Mouse (Mus musculus) right cerebral cortex, adult 2 months (tissue): Measurements from ENCODE around the gene Dhx8.

ENCODE experiments used
- DNase-seq, 2 experiments: peaks; one replicate each; pipeline ENCODE4 v3.0.0; 2021 to 2022; ENCODE audit warnings: low spot score in 2 of 2

Dhx8 gene

DNA sequence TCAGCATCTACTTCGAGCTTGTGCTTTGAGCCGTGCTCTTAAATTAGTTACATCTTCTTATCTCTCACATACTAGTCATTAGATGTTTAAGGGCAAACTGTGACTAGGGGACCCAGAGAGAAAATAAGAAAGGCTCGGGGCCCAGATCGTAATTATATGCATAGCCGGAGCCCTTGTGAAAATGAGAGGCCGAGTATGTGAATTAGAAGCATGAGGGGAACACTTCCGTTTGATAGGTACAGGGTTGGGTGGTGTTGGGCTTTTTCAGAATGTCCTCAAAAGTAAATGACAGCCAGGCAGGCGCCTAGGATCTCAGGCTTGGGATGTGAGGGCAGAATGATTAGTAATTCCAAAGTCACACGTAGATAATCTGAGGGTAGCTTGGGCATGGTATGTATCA, 877 bp downstream of the Dhx8 start:
- DNase-seq, result no peak

DNA sequence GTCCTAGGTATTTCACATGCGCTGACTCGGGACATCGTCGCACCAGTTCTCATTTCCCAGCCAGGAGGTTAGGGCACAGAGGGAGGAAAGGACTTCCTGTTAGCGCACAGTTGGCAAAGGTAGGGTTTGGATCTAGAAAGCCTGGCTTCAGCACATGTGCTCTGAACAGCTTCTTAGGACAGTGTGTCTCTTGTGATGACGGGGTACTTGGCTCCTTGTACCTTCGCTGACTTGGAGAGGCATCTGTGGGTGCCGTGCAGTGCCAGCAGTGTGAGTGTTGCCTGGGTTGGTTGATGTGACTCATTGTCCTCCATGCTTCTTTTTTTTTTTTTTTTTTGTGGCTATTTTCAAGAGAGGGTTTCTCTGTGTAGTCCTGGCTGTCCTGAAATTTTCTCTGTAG, 23.9 kb downstream of the Dhx8 start:
- no peak for DNase-seq

DNA sequence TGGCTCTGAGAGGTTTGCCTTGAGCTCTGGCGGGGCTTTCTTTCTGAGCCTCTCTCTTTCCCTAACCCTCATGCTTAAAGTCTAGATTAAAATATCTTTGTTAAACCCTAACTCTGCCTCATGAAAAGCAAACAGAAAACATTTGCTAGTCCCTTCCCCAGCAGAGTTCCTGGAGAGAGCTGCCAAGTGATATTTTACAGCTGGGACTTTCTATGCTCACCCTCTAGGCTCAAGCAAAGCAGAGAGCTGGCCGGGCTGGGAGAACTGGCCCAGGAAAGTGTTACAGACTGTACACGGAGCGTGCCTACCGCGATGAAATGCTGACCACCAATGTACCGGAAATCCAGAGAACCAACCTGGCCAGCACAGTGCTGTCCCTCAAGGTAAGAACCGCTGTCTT, 24.6 kb downstream of the Dhx8 start:
- no peak for DNase-seq

DNA sequence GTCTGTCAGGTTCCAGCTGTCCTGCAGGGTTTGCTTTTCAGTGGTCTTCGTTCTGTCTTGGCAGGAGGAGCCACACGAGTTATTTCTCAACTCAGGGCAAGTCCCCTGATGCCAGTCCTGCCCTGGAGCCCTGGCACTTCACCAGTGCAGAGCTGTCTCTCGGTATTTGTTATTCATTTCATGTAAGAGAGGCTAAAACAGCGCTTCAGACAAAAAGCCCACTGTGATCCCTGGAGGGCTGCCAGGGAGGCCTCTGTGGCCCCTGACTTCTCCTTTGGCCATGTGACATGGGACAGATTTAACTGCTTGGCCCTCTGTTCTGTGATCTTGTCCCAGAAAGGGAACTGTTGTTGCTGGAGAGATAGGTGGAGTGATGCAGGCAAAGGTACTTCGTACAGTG, 25.7 kb downstream of the Dhx8 start:
- peak; percentile 24 to 33 for DNase-seq

DNA sequence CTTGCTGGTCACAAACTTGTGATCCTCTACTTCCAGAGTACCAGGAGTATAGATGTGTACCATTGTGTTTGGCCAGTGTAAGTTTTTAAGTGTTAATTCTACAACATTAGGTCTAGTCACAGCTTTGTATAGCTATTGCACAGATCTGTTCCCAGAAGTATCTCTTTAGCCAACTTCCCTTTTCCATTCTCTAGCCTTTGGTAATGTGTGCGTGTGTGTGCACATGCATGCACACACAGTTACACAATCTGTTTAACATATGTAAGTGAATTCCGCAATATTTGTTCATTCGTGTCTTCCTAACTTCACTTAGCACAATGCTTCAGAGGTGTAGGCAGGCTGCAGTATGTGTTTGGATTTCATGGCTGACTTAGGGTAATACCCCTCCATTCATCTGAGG, 26.8 kb downstream of the Dhx8 start:
- DNase-seq, result no peak

DNA sequence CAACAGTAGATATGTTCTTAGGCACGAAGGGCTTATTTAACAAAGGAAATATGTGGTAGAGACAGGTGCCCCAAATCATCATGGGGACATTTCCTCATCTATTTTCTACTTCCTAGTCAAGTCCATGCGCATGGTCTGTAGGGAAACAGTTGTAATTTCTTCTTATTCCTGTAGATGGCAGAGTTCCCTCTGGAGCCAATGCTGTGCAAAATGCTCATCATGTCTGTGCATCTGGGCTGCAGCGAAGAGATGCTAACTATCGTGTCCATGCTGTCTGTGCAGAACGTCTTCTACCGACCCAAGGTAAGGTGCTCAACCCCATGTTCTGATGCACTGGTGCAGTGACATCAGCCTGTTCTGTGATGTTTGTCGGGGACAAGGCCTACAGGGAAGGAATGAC, 31.0 kb downstream of the Dhx8 start:
- DNase-seq, result peak in 1 of 2 experiments; percentile 51

DNA sequence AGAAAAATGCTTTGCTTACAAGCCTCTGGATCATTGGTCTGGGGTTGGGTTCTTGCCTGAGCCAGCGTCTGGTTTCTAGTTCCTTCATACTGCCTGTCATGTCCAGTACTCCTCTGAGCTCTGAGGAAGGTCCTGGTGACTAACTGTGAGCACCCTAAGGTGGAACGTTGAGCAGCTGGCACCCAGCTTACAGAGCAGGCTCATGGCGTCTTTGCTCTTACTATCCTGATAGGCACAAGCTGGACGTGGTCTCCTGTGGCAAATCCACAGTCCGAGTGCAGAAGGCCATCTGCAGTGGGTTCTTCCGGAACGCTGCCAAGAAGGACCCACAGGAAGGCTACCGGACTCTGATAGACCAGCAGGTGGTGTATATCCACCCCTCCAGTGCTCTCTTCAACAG, 31.8 kb downstream of the Dhx8 start:
- no peak for DNase-seq

DNA sequence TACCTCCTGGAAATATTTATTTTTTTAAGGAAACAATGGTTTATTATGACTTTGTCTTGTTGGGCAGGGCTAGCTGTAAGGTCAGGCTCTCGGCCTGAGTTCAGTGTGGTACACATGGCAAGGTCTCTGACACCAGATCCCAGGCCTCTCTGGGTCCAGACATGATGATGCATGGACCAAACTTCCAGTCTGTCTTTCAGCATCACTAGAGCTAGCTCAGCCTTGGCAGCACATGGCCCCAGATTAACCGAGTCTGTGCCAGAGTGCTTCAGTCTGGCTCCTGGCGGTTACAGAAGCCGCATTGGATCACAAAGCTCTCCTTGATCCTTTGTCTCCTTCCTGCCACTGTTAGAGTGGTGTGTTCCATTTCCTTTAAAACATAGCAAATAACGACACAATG, 34.6 kb downstream of the Dhx8 start:
- no peak for DNase-seq

DNA sequence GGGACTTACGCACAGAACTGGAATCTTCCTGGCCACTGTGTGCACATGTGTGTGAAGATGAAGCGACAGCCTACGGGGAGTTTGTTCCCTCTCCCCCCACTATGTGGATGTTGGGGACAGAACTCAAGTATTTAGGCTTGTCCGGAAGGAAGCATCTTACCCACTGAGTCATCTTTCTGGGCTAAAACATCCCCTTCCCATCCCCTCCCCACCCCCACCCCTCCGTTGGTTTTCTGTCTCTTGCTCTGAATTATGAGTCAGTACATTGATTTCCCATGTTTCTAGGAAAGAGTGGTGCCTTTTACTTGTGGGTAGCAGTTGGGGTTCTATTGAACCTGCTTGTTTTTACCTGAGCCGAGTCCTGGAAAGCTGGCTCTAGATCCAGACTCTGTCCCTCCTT, 36.0 kb downstream of the Dhx8 start:
- no peak for DNase-seq

DNA sequence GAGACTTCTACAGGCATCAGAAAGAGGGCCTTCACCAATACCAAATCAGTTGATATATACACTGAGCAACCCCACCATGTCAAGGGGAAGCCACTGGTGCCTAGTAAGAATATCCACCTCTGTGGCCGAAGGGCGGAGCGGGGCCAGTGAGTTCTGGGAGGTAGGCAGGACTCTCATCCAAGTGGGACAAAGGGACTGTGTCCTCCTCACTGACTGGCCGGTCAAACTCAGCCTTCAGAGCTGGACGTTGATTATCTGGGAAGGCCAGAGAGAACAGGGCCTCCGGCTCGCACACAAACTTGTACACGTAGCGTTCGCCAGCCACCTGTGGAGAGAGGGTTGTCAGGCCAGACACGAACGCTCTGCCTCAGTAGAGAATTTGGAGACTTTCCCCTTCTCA, 37.5 kb downstream of the Dhx8 start:
- no peak for DNase-seq

DNA sequence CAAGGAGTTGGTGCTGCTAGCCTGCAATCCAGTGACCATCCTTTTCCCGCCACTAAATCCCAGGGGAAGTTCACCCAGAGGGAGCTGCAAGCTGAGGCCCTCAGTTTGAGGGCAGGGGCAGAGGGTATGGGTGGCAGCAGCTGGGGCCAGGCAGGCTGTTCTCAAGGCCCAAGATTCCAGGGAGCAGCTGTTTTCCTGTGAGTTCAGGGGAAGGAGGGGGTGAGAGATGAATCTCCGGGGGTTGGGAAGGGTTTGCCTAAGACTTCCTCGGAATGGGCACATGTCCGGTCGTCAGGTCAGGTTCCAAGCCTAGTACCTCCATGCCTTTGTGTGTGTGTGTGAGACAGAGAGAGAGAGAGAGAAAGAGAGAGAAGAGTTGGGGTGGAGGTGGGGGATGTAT, 39.3 kb downstream of the Dhx8 start:
- no peak for DNase-seq

DNA sequence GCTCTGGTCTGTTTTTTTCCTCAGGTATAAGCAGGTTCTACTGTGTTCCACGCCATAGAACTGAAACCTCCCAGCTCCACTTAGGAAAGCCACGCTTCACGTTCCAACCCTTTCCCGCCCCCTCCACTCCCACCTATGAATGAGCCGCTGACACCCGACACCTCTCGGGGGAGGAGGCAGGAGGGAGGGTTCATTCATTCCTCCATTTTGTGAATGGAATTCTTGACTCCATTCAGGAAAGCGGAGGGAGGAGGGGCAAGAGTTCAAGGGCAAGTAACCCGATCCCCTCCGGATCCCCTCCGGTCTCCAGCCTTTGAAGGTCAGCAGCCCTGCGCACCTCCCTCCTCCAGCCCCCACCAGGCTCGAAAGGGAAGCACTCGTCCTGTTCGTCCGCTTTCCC, 39.7 kb downstream of the Dhx8 start:
- no peak for DNase-seq

DNA sequence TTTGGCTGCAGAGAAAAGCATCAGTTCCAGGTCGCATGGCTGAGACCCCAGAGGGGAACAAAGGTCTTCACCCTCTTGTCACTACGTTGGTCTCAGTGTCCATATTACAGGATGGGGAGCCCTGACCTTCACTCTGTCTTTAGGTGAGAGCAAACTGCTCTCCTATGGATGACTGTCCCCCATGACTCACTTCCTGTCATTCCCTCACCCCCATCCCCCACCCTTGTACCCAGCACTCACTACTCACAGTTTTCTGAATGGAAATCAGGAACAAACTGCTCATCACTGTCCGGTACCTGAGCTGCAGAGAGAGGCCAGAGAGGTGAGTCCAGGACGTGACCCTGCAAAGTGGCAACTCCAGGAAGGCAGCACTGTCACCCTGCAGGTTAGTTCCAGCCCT, 44.1 kb downstream of the Dhx8 start:
- DNase-seq, result no peak

DNA sequence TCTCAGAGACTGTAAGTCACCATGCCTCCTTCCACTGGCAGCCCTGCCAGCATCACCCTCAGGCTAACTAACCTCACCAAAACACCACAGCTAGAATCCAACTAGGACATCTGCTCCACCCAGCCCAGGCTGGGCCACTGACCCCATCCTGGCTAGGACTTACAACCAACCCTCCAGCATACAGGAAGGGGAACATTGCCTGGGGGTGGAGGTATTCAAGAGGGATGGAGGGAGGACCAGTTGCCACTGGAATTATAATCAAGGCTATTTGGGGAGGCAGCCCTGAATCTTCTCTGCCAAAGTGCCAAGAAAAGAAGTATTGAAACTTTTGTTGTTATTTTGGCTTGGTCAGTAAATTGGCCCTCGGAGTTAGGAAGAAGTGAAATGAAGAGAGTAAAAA, 50.4 kb downstream of the Dhx8 start:
- DNase-seq, result no peak

DNA sequence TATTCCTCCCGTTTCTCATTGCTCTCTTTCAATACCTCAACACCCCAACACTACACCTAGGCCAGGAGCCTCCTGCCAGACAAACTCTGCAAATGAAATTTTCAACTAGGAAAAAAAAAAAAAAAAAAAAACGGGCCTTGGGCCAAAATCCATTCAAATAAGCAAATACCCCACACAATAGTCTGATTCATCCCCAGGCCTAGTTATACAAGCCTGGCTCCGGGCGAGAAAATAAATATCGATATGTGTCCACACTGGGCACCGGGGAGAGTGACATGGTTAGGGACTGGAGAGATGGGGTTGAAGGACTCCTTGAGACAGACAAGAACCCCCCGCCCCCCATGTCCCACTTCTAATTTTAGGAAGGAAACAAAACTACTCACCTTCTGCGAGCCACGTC, 50.9 kb downstream of the Dhx8 start:
- no peak for DNase-seq

DNA sequence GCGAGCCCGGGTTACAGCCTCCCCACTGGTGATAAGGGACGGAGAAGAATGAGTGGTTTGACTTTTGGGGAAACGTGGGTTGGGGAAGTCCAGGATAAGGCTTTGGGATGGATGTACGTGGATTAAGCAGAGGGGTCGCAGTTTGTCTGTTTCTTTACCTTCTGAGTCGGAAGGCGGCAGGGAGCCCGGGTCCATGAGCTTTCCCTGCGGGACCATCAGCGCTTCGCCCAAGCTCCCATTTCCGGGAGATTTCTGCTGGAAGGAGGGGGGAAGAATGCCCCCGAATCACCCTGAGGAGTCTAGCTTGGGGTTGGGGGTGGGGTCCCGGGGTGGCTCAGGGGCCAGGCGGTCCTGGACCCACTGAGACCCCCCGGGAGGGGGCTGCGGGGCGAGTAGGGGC, 51.4 kb downstream of the Dhx8 start:
- DNase-seq, result no peak

DNA sequence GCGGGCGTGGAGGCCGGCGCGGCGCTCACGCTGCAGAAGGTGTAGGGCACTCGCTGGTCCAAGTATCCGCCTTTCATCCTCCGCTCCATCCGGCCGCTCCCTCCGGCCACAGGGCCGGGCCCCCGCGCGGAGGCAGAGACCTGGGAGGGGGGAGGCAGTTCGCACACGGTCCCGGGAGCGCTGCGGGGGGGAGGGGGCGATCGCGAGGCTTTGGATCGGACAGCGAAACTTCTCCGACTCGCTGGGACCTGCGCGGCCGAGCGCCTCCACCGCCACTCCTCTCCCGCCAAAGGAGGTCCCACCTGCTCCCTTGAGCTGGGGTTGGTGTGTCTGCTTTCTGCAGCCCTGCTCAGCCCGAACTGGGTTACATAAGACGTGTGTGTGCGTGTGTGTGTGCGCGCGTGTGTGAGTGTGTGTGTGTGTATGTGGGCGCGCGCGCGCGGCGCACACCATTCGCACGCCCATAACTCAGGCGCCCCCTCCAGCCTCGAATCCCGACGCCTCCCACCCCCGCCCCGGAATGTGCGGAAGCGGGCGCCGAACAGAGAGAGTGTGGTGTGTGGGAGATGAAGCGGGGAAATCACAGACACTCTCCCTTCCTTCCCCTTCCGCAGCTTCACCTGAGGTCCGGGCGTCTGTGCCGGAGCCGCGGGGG, 51.9 kb downstream of the Dhx8 start:
- DNase-seq, result peak; percentile 51 to 59

DNA sequence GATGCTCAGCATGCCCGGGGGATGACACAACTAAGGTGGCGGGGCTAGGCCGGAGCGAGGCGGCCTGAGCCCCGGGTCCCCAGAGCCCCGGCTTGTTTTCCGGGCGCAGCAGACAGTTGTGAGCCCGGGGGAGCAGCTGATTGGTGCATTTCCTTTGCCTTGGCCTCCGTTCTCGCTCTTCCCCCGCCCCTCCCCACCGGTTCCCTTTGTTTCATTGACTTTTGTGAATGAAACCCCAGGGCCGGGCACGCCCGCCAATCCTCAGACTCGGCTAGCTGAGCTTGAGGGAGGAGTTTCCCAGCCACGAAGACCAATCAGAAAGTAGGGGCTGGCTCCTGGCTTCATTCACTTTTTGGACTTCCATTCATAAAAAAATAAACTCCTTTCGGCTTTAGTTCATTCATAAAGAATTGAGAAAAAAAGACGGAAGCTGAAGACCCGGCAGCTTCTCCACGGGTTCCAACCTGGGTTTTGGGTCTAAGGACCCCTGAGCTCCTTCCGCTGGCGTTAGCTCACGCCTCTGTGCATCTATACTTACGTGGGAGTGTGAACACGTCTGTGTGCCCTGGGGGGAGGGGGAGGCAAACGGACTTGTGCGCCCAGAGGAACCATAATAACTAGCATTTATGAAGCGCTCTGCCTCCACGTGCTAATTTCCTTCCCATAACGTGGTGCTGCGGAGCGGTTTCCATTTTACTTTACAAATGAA, 52.6 kb downstream of the Dhx8 start, which contains the start of gene Etv4:
Gene Etv4 (minus strand): TSS at position 229 of the 709 bp plus-strand sequence.
- peak; percentile 84 to 87 for DNase-seq

DNA sequence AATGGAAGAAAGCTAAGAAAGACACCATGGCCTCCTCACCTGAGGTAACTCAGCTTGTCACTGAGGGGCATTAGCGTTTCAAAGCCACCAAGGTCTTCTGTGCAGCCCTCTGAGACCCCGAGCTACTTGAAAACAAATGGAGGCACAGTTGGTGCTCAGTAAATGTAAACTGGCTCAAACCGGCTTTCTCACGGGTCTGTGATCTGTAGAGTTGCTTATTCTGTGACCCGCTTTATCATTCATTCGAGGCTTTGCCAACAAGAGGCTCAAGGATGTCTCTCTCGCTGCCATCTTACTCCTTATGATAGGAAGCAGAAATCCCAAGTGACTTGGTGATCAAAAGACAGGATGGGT, 53.1 kb downstream of the Dhx8 start:
- no peak for DNase-seq

DNA sequence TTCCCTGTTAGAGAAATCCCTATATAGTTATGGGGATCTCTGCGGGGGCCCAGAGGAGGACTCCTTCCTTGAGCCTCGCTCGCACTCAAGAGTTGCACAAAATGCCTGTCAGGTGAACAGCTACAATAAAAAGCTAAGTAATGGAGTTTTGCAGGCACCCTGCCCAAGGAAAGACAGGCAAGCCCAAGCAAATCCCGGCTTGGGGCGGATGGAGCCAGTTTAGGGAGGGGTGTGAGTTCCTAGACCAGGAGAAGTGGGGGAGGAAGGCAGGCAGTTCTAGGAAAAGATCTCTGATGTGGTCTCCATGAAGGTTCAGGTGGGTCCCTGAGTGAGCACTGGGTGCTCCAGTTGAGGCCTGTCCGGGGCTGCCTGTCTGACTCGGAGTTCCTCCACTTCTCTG, 53.9 kb downstream of the Dhx8 start:
- no peak for DNase-seq

DNA sequence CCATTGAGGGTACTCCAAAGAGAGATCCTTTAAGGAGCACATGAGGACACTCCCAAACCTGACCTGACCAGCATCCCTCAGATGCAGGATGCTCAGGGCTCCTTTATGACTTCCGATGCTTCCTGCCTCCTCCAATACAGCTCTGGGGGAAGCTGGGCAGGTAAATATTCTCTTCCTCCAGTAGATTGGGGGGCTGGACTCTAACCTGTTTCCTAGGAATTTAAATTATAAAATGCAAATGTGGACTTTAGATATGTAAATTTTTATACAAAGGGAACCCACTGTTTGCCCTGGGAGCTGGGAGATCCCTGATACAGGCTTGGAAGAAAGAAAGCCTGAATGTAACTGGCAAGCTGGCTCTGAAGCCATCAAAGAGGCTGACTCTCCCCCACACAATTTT, 54.7 kb downstream of the Dhx8 start:
- no peak for DNase-seq

DNA sequence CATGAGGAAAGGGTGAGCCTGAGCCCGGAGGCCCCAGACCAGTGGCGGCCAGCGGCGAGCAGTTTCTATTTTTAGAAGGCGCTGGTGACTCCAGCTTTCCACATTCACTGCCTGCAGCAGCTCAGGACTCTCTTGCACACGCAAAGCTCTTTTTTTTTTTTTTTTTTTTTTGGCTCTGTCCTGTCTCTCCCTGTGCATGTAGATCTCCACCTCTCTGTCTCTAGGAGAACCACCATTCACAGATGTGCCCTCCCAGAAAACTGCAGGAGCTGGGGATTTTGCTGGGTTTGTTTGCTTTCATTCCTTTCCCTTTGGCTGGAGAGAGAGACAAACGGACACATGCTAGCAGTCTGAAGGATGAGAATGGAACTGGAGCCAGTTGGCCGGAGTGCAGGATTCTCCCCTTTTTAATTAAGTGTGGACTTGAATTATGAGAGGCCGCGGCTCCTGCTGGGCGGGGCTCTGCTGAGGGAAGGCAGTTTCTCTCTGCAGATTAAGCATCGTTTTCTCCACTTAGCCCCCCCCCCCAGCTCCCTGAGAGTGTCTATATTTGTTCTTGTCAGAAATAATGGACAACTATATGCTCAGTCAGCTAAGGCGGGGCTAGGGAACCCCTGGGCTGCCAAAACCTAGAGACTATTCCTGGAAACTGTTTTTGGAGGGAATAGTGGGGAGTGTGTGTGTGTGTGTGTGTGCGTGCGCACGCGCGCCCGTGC, 58.2 kb downstream of the Dhx8 start:
- DNase-seq, result no peak

DNA sequence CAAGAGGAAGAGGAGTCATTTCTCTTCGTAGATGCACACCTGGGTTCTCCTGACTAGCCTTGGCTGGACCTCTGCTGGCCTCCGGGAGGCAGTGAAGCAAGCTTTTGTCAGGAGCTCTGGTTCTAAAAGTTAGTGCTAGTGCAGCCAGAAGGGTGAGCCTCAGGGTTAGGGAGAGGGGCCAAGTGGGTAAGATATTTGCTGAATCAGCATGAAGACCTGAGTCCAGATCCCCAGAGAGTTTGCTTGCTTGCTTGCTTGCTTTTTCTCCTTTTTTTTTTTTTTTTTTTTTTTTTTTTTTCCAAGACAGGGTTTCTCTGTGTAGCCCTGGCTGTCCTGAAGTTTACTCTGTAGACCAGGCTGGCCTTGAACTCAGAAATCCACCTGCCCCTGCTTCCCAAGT, 64.6 kb downstream of the Dhx8 start:
- DNase-seq, result no peak
